Mouse (Mus musculus): ENCODE data around the gene Tead3.

DNA sequence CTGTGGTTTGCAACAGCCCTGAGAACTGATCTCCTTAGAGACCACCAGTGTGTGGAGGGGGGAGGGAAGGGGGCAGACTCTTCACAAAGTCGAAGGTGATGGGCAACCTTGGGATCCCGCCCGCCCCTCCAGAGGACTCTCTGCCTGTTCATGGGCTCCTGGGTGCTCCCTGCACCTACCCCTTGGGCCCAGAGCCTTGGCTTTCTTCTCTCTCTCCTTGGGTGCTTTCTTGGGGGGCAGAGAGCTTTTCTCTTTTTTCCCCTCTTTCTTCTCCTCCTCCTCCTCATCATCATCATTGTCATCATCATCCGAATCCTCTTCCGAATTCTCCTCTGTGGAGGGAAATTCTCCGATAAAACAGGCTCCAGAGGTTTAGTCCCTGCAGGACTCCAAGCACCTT lies 12.9 kb upstream of the Tead3 start:
- TF ChIP-seq GATA1 (IDR thresholded peaks at IDR 0.05; ENCODE audit: borderline replicate concordance, low read length) (no peak), FLI1 (IDR thresholded peaks at IDR 0.05; ENCODE audit: low read length) (no peak)
